Mouse (Mus musculus): Measurements from ENCODE around the gene Mettl2.

DNA sequence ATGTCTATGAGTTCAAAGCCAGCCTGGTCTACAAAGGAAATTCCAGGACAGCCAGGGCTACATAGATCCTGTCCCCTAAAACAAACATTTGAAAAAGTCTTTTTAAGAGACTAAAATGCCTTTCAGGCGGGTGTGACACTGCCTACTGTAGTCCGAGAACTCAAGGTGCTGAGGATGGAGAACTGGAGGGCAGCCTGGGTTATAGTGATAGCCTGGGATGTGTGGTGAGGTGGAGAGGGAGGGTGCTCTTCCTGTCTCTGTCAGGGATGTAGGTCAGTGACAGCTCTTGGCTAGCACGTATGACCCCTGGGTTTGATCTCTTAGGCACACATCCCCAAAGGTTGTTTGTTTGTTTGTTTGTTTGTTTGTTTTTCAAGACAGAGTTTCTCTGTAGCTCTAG is 17.9 kb downstream of the Mettl2 start:
- TF ChIP-seq CTCF (IDR thresholded peaks at IDR 0.05; ENCODE audit: extremely low read depth, insufficient read depth, low read length) (no peak), POLR2A (IDR thresholded peaks at IDR 0.05; ENCODE audit: extremely low read depth, insufficient read depth, low read length) (no peak)
